Mouse (Mus musculus): ENCODE results near the gene Ccnb1. TPM values are rescaled to one million over a fixed set of nuclear protein-coding genes. Genes with fewer than 3 reads are reported as not detected.

Ccnb1 gene
- total and polyA plus RNA-seq, 3 experiments: 7.1 to 312 (median 275) TPM

- Histone ChIP-seq H3K27me3 (ENCODE audit: insufficient read depth, low read length) (no peaks in the 10 kb centered on the region), H3K9me3 (replicated peaks) (no peaks in the 10 kb centered on the region; the same call in 1 of the 2 replicates), H3K4me3 (ENCODE audit: low read depth, low read length) (peak overlapping the region; percentile 56; the same call in 1 of the 2 replicates), H3K36me3 (replicated peaks) (peaks cover 3% of the 10 kb centered on the region), H3K4me1 (ENCODE audit: insufficient read depth, low read depth, low read length) (peaks cover 67% of the 10 kb centered on the region)
- ATAC-seq (ENCODE audit: extremely low read depth, insufficient number of reproducible peaks, low FRiP score, poor library complexity, severe bottlenecking) (peak; percentile 62), DNase-seq (ENCODE audit: low spot score) (peak; percentile 46)
- no peak for TF ChIP-seq POLR2AphosphoS5 (IDR thresholded peaks at IDR 0.05; ENCODE audit: insufficient replicate concordance, low read depth, low read length)
- no peak for TF ChIP-seq GATA1 (IDR thresholded peaks at IDR 0.05; ENCODE audit: borderline replicate concordance, low read length)
- TF ChIP-seq TAL1 (conservative IDR thresholded peaks at IDR 0.05; ENCODE audit: low read depth, low read length): peak; percentile 84
- TF ChIP-seq GATA2 (IDR thresholded peaks at IDR 0.05; ENCODE audit: borderline replicate concordance, low read depth, low read length): 0 out of 2 replicates have a peak, but pooled peaks have one; percentile 27
- TF ChIP-seq CTCF (IDR thresholded peaks at IDR 0.05; ENCODE audit: low read depth, low read length): no peak
These were observed 33.8 kb downstream of the Ccnb1 start for GRCm38 (mm10) chr13:100752529-100752928.

- H3K4me1 ChIP-seq (ENCODE audit: insufficient read depth, low read depth, low read length): peaks cover 77% of the 10 kb centered on the region
- peak; percentile 9; the same call in 1 of the 2 replicates for ATAC-seq (ENCODE audit: extremely low read depth, insufficient number of reproducible peaks, low FRiP score, poor library complexity, severe bottlenecking)
- peak; percentile 53 for TF ChIP-seq TAL1 (conservative IDR thresholded peaks at IDR 0.05; ENCODE audit: low read depth, low read length)
- no peak for TF ChIP-seq GATA1 (IDR thresholded peaks at IDR 0.05; ENCODE audit: borderline replicate concordance, low read length)
- TF ChIP-seq GATA2 (IDR thresholded peaks at IDR 0.05; ENCODE audit: borderline replicate concordance, low read depth, low read length): no peak
These were observed 35.0 kb downstream of the Ccnb1 start for GRCm38 (mm10) chr13:100751402-100751801.

GRCm38 (mm10) chr13:100750799-100751198 lies 35.6 kb downstream of the Ccnb1 start:
- H3K36me3 ChIP-seq (replicated peaks): no peaks in the 10 kb centered on the region
- no peak overlapping the region; the same call in 1 of the 2 replicates for H3K4me3 ChIP-seq (ENCODE audit: low read depth, low read length)
- H3K27me3 ChIP-seq (ENCODE audit: insufficient read depth, low read length): no peaks in the 10 kb centered on the region
- DNase-seq (ENCODE audit: low spot score): peak; percentile 44
- TF ChIP-seq GATA2 (IDR thresholded peaks at IDR 0.05; ENCODE audit: borderline replicate concordance, low read depth, low read length): no peak
- peak; percentile 64 for TF ChIP-seq TAL1 (conservative IDR thresholded peaks at IDR 0.05; ENCODE audit: low read depth, low read length)
- peak; percentile 66 for ATAC-seq (ENCODE audit: extremely low read depth, insufficient number of reproducible peaks, low FRiP score, poor library complexity, severe bottlenecking)
- H3K4me1 ChIP-seq (ENCODE audit: insufficient read depth, low read depth, low read length): peaks cover 83% of the 10 kb centered on the region
- H3K9me3 ChIP-seq (replicated peaks): no peaks in the 10 kb centered on the region; the same call in 1 of the 2 replicates

More at GRCm38 (mm10) chr13:100751402-100751801, 35.0 kb downstream of the Ccnb1 start:
- no peaks in the 10 kb centered on the region for H3K27me3 ChIP-seq (ENCODE audit: insufficient read depth, low read length)
- no peaks in the 10 kb centered on the region; the same call in 1 of the 2 replicates for H3K9me3 ChIP-seq (replicated peaks)
- H3K4me3 ChIP-seq (ENCODE audit: low read depth, low read length): no peak overlapping the region
- H3K36me3 ChIP-seq (replicated peaks): no peaks in the 10 kb centered on the region
- no peak for DNase-seq (ENCODE audit: low spot score)

- ATAC-seq (ENCODE audit: extremely low read depth, insufficient number of reproducible peaks, low FRiP score, poor library complexity, severe bottlenecking) (no peak), DNase-seq (ENCODE audit: low spot score) (no peak)
- Histone ChIP-seq H3K4me3 (ENCODE audit: low read depth, low read length) (no peak overlapping the region), H3K4me1 (ENCODE audit: insufficient read depth, low read depth, low read length) (peaks cover 78% of the 10 kb centered on the region), H3K27me3 (ENCODE audit: insufficient read depth, low read length) (no peaks in the 10 kb centered on the region), H3K9me3 (replicated peaks) (no peaks in the 10 kb centered on the region), H3K36me3 (replicated peaks) (no peaks in the 10 kb centered on the region)
- TF ChIP-seq GATA2 (IDR thresholded peaks at IDR 0.05; ENCODE audit: borderline replicate concordance, low read depth, low read length) (no peak), CTCF (IDR thresholded peaks at IDR 0.05; ENCODE audit: low read depth, low read length) (no peak), POLR2AphosphoS5 (IDR thresholded peaks at IDR 0.05; ENCODE audit: insufficient replicate concordance, low read depth, low read length) (no peak), GATA1 (IDR thresholded peaks at IDR 0.05; ENCODE audit: borderline replicate concordance, low read length) (no peak), TAL1 (conservative IDR thresholded peaks at IDR 0.05; ENCODE audit: low read depth, low read length) (no peak)
These were observed 37.7 kb downstream of the Ccnb1 start for GRCm38 (mm10) chr13:100748638-100749037.

- DNase-seq (ENCODE audit: low spot score): no peak
- TF ChIP-seq POLR2AphosphoS5 (IDR thresholded peaks at IDR 0.05; ENCODE audit: insufficient replicate concordance, low read depth, low read length) (no peak), GATA1 (IDR thresholded peaks at IDR 0.05; ENCODE audit: borderline replicate concordance, low read length) (no peak), TAL1 (conservative IDR thresholded peaks at IDR 0.05; ENCODE audit: low read depth, low read length) (no peak), GATA2 (IDR thresholded peaks at IDR 0.05; ENCODE audit: borderline replicate concordance, low read depth, low read length) (no peak), CTCF (IDR thresholded peaks at IDR 0.05; ENCODE audit: low read depth, low read length) (no peak)
- Histone ChIP-seq H3K4me3 (ENCODE audit: low read depth, low read length) (no peak overlapping the region), H3K4me1 (ENCODE audit: insufficient read depth, low read depth, low read length) (peaks cover 68% of the 10 kb centered on the region), H3K9me3 (replicated peaks) (no peaks in the 10 kb centered on the region), H3K27me3 (ENCODE audit: insufficient read depth, low read length) (no peaks in the 10 kb centered on the region), H3K36me3 (replicated peaks) (peaks cover 11% of the 10 kb centered on the region)
- no peak for ATAC-seq (ENCODE audit: extremely low read depth, insufficient number of reproducible peaks, low FRiP score, poor library complexity, severe bottlenecking)
These were observed 40.3 kb downstream of the Ccnb1 start for GRCm38 (mm10) chr13:100746090-100746489.

GRCm38 (mm10) chr13:100744036-100744744 lies 42.2 kb downstream of the Ccnb1 start, which contains the start of gene Mrps36:
Mrps36 (minus strand) TSS chr13:100744659.
- H3K36me3 ChIP-seq (replicated peaks): peaks cover 27% of the 10 kb centered on the region
- peak within 1 kb of the TSS; percentile 92 for H3K4me3 ChIP-seq (ENCODE audit: low read depth, low read length)
- H3K27me3 ChIP-seq (ENCODE audit: insufficient read depth, low read length): no peaks in the 10 kb centered on the region
- DNase-seq (ENCODE audit: low spot score): peak; percentile 78
- ATAC-seq (ENCODE audit: extremely low read depth, insufficient number of reproducible peaks, low FRiP score, poor library complexity, severe bottlenecking): peak; percentile 87
- H3K9me3 ChIP-seq (replicated peaks): no peaks in the 10 kb centered on the region
- peaks cover 61% of the 10 kb centered on the region for H3K4me1 ChIP-seq (ENCODE audit: insufficient read depth, low read depth, low read length)
- TF ChIP-seq POLR2AphosphoS5 (IDR thresholded peaks at IDR 0.05; ENCODE audit: insufficient replicate concordance, low read depth, low read length) (no peak), TAL1 (conservative IDR thresholded peaks at IDR 0.05; ENCODE audit: low read depth, low read length) (no peak), GATA2 (IDR thresholded peaks at IDR 0.05; ENCODE audit: borderline replicate concordance, low read depth, low read length) (no peak), CTCF (IDR thresholded peaks at IDR 0.05; ENCODE audit: low read depth, low read length) (no peak), GATA1 (IDR thresholded peaks at IDR 0.05; ENCODE audit: borderline replicate concordance, low read length) (no peak)
